Mouse (Mus musculus) erythroblast, embryonic 14.5 days (primary cell): Measurements from ENCODE around the gene Cep55. TPM values are rescaled to one million over a fixed set of nuclear protein-coding genes. Genes with fewer than 3 reads are reported as not detected.

Experiments used
- H3K27me3 ChIP-seq: 2 replicates; pipeline ENCODE4 v1.6.1; 2012; ENCODE audit warnings: inconsistent platforms; ENCODE audit not compliant: control insufficient read depth
- H3K36me3 ChIP-seq: 2 replicates; pipeline ENCODE4 v1.6.1; 2012; ENCODE audit warnings: mild to moderate bottlenecking, inconsistent platforms; ENCODE audit not compliant: control insufficient read depth
- H3K4me1 ChIP-seq: 2 replicates; pipeline ENCODE4 v1.6.1; 2012; ENCODE audit warnings: inconsistent platforms; ENCODE audit not compliant: control insufficient read depth
- H3K4me3 ChIP-seq: replicated peaks from 2 replicates; pipeline ENCODE3; 2012; ENCODE audit warnings: moderate library complexity, mild to moderate bottlenecking, inconsistent platforms
- H3K9me3 ChIP-seq: 2 replicates; pipeline ENCODE4 v1.6.1; 2012; ENCODE audit warnings: low read length, inconsistent platforms, mixed read lengths; ENCODE audit not compliant: control insufficient read depth
- GATA1 ChIP-seq: IDR thresholded peaks from 2 replicates; pipeline ENCODE4 v1.6.1; 2012; ENCODE audit warnings: low read length, inconsistent platforms, mixed read lengths
- TAL1 ChIP-seq: IDR thresholded peaks from 3 replicates; pipeline ENCODE4 v1.6.1; 2012; ENCODE audit warnings: low read length, inconsistent platforms, mixed read lengths
- polyA plus RNA-seq: library from polyadenylated mRNA; stranded (reverse); fragments of >175 nt; gene quantifications from 2 replicates; pipeline ENCODE4 v1.2.3, GENCODE M21; 2012

The Cep55 gene
- polyA plus RNA-seq, 1 experiment: not detected

DNA sequence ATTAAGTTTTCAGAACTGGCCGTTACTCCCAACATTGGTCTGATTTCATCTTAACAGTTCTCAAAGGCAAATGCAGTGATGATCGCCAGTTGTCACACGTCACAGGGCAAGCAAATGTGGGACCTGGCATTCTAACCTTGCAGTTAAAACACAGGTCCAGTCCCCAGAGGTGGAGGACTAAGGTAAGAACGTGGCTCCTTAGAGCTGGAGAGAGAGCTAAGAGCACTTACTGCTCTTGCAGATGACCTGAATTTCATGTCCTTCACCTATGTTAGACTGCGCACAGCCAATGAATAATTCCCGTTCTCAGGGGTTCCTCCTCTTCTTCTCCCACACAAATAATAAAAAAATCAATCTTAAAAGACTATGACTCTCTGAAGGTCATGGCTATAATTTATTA, 27.4 kb upstream of the Cep55 start:
- Histone ChIP-seq H3K4me1 (no peaks in the 10 kb centered on the region), H3K4me3 (no peak overlapping the region), H3K9me3 (no peaks in the 10 kb centered on the region), H3K27me3 (no peaks in the 10 kb centered on the region), H3K36me3 (no peaks in the 10 kb centered on the region)
- TF ChIP-seq TAL1: no peak
- no peak for TF ChIP-seq GATA1

GRCm38 (mm10) chr19:38027881-38028521, 26.8 kb upstream of the Cep55 start:
- Histone ChIP-seq H3K4me3 (no peak overlapping the region), H3K4me1 (no peaks in the 10 kb centered on the region), H3K27me3 (no peaks in the 10 kb centered on the region), H3K9me3 (no peaks in the 10 kb centered on the region), H3K36me3 (no peaks in the 10 kb centered on the region)
- TF ChIP-seq TAL1 (no peak), GATA1 (no peak)

DNA sequence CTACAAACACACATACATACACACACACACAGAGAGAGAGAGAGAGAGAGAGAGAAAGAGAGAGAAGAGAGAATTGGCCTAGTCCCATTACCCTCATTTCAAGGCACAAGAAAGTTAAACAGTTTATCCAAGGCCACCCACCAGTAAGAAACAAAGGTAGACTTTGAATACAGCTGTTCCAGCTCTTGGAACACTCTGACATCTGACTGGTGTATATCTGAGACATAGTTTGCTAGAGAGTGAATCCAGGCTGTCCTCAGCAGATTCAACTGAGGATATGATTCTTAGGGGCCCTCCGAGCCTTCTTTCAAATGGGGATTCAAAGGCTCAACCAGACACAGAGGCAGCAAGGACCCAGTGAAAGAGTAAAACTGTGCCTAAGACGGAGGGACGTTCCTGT, 25.5 kb upstream of the Cep55 start:
- TF ChIP-seq GATA1 (no peak), TAL1 (no peak)
- no peaks in the 10 kb centered on the region for H3K4me1 ChIP-seq
- H3K27me3 ChIP-seq: no peaks in the 10 kb centered on the region
- no peaks in the 10 kb centered on the region for H3K36me3 ChIP-seq
- H3K4me3 ChIP-seq: no peak overlapping the region
- no peaks in the 10 kb centered on the region for H3K9me3 ChIP-seq

- TF ChIP-seq GATA1 (no peak), TAL1 (no peak)
- H3K36me3 ChIP-seq: no peaks in the 10 kb centered on the region
- no peak overlapping the region for H3K4me3 ChIP-seq
- H3K27me3 ChIP-seq: no peaks in the 10 kb centered on the region
- H3K4me1 ChIP-seq: no peaks in the 10 kb centered on the region
- no peaks in the 10 kb centered on the region for H3K9me3 ChIP-seq
Observed at GRCm38 (mm10) chr19:38029871-38030270, 24.9 kb upstream of the Cep55 start.

DNA sequence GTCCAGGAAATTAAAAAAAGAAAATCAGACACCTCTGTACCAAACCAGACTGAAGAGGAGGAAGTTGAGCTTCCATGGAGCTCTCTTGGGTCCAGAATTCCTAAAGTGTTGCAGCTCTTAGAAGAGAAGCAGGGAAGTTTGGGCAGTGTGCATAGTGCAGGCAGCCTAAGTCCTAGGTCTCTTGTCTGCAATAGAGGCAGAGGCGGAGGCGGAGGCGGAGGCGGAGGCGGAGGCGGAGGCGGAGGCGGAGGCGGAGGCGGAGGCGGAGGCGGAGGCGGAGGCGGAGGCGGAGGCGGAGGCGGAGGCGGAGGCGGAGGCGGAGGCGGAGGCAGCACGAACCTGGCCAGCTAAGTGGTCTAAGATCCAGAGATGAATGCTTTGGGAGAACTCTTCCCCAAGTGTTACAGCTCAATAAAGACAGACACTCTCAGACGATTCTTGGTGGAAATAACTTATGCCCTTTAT, 24.1 kb upstream of the Cep55 start:
- H3K36me3 ChIP-seq: no peaks in the 10 kb centered on the region
- no peaks in the 10 kb centered on the region for H3K27me3 ChIP-seq
- no peaks in the 10 kb centered on the region for H3K9me3 ChIP-seq
- no peaks in the 10 kb centered on the region for H3K4me1 ChIP-seq
- no peak overlapping the region for H3K4me3 ChIP-seq
- TF ChIP-seq TAL1 (no peak), GATA1 (no peak)

GRCm38 (mm10) chr19:38031144-38031543, 23.7 kb upstream of the Cep55 start:
- Histone ChIP-seq H3K4me1 (no peaks in the 10 kb centered on the region), H3K27me3 (no peaks in the 10 kb centered on the region), H3K36me3 (no peaks in the 10 kb centered on the region), H3K9me3 (no peaks in the 10 kb centered on the region), H3K4me3 (no peak overlapping the region)
- TF ChIP-seq TAL1: no peak
- no peak for TF ChIP-seq GATA1

GRCm38 (mm10) chr19:38032993-38033734, 21.6 kb upstream of the Cep55 start:
- H3K36me3 ChIP-seq: no peaks in the 10 kb centered on the region
- no peak overlapping the region for H3K4me3 ChIP-seq
- no peaks in the 10 kb centered on the region for H3K9me3 ChIP-seq
- H3K4me1 ChIP-seq: no peaks in the 10 kb centered on the region
- no peaks in the 10 kb centered on the region for H3K27me3 ChIP-seq
- TF ChIP-seq GATA1 (no peak), TAL1 (no peak)

DNA sequence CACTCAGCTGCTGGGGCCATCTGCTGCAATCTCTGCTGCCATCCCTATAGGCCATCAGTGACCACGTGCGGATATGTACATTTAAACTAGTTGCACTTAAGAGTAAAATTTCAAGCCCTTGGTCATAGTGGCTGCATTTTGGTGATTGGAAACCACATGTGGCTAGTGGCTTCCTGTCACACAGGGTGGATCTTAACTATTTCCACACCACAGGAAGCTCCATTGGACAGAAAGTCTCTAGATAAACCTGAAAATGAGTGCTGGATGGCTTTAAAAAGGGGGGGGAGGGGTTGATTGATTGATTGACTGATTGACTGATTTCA, 21.1 kb upstream of the Cep55 start:
- Histone ChIP-seq H3K9me3 (no peaks in the 10 kb centered on the region), H3K4me3 (no peak overlapping the region), H3K36me3 (no peaks in the 10 kb centered on the region), H3K27me3 (no peaks in the 10 kb centered on the region), H3K4me1 (no peaks in the 10 kb centered on the region)
- TF ChIP-seq GATA1 (no peak), TAL1 (no peak)

- no peaks in the 10 kb centered on the region for H3K4me1 ChIP-seq
- no peaks in the 10 kb centered on the region for H3K9me3 ChIP-seq
- no peaks in the 10 kb centered on the region for H3K36me3 ChIP-seq
- TF ChIP-seq GATA1 (no peak), TAL1 (no peak)
- H3K27me3 ChIP-seq: no peaks in the 10 kb centered on the region
- no peak overlapping the region for H3K4me3 ChIP-seq
Observed at GRCm38 (mm10) chr19:38034696-38035095, 20.1 kb upstream of the Cep55 start.

DNA sequence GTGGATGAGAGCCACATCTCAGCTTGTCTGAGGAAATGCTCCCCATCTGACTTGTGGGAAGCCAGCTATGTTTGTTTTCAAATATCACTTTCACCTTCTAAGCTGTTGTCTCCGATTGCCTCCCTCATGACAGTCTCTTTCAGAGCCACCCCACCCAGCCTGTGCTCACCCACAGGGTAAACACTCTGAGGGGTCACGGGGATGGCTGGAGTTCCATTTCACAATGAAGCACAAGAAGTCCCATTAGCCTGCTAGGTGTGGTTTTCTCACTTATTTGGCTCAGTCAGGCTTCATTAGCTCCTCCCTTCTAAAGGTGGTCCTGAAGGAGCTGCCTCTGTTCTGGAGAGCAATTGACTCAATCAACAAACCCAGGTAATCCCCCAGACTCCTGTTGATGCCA, 19.0 kb upstream of the Cep55 start:
- H3K36me3 ChIP-seq: no peaks in the 10 kb centered on the region
- H3K27me3 ChIP-seq: peaks cover under 1% of the 10 kb centered on the region; the same call in 1 of the 2 replicates
- H3K9me3 ChIP-seq: no peaks in the 10 kb centered on the region
- H3K4me3 ChIP-seq: no peak overlapping the region
- no peaks in the 10 kb centered on the region for H3K4me1 ChIP-seq
- no peak for TF ChIP-seq TAL1
- no peak for TF ChIP-seq GATA1
